Mouse (Mus musculus) adrenal gland, postnatal 4 days (tissue): ENCODE measurements around the gene Bysl. TPM values are rescaled to one million over a fixed set of nuclear protein-coding genes. Genes with fewer than 3 reads are reported as not detected.

Experiments used
- DNase-seq, 2 experiments: peaks; one replicate each; pipeline ENCODE4 v3.0.0; 2021 to 2022; ENCODE audit warnings: low spot score in 2 of 2, mixed read lengths in 2 of 2
- total RNA-seq, 2 experiments: library from RNA; stranded (reverse); gene quantifications; 2 replicates each; pipeline ENCODE4 v1.2.3; 2021

The Bysl gene
- total RNA-seq, 2 experiments from 2014 or later, result 12.5 to 14.3 TPM

- DNase-seq, result no peak
These were observed 58.3 kb downstream of the Bysl start for GRCm38 (mm10) chr17:47552994-47553393.

GRCm38 (mm10) chr17:47551049-47551448, 60.2 kb downstream of the Bysl start:
- no peak for DNase-seq

Other genes starting within 250 kb of the Bysl start
- 10 to 100 TPM; 48.3 to 52.8 TPM for gene Mrps10, start 242.6 kb downstream of the Bysl start, total RNA-seq
- gene Guca1b, start 226.1 kb downstream of the Bysl start, total RNA-seq, result 1 to 10 TPM; 2.0 to 3.1 TPM
- 1 to 10 TPM; 1.4 to 1.8 TPM for gene Guca1a, start 210.9 kb downstream of the Bysl start, total RNA-seq
- gene AI661453, start 174.9 kb downstream of the Bysl start, total RNA-seq, result 1 to 10 TPM; 2.7 to 4.4 TPM
- under 1 TPM; 0.48 to 0.96 TPM for gene 1700001C19Rik, start 174.1 kb downstream of the Bysl start, total RNA-seq
- 10 to 100 TPM; 31.7 to 38.1 TPM for gene Taf8, start 109.2 kb downstream of the Bysl start, total RNA-seq
- 100 to 1,000 TPM; 198 to 200 TPM for gene Ccnd3, start 106.4 kb downstream of the Bysl start, total RNA-seq
- 10 to 100 TPM; 40.4 to 40.8 TPM for gene Med20, start 90 bp upstream of the Bysl start, total RNA-seq
- 1 to 10 TPM; 4.1 to 4.8 TPM for gene Gm20517, start 97 bp upstream of the Bysl start, total RNA-seq
- 10 to 100 TPM; 12.7 to 13.3 TPM for gene Usp49, start 19.2 kb upstream of the Bysl start, total RNA-seq
- gene Tomm6, start 76.9 kb upstream of the Bysl start, total RNA-seq, result 100 to 1,000 TPM; 189 to 203 TPM
- 10 to 100 TPM in 1 of 2 experiments, 1 to 10 TPM in 1; 9.3 to 12.4 TPM for gene Frs3, start 77.5 kb upstream of the Bysl start, total RNA-seq
- 1 to 10 TPM; 1.5 to 1.7 TPM for gene Gm21981, start 83.0 kb upstream of the Bysl start, total RNA-seq
- 1 to 10 TPM; 1.4 to 2.6 TPM for gene Prickle4, start 83.2 kb upstream of the Bysl start, total RNA-seq
- gene Pgc, start 115.3 kb upstream of the Bysl start, total RNA-seq, result not detected
- 10 to 100 TPM; 22.1 to 22.3 TPM for gene Tfeb, start 125.5 kb upstream of the Bysl start, total RNA-seq
- gene Mdfi, start 223.2 kb upstream of the Bysl start, total RNA-seq, result 10 to 100 TPM; 10.3 to 12.9 TPM